Mouse (Mus musculus): ENCODE measurements around the gene Phtf1. TPM values are rescaled to one million over a fixed set of nuclear protein-coding genes. Genes with fewer than 3 reads are reported as not detected.
A peak's percentile ranks its signal among the peaks of the same experiment; 100 is the strongest.

The Phtf1 gene
- polyA plus RNA-seq, 1 experiment from 2014 or later: 38.8 TPM

GRCm38 (mm10) chr3:103967231-103967630 lies 679 bp upstream of the Phtf1 start:
- peak overlapping the region; percentile 88 for H3K9ac ChIP-seq
- no peak for TF ChIP-seq CTCF (IDR thresholded peaks at IDR 0.05; ENCODE audit: low read depth)
- no peaks in the 10 kb centered on the region for H3K27me3 ChIP-seq (ENCODE audit: insufficient read depth, low read length)
- DNase-seq (peak; percentile 21), ATAC-seq (ENCODE audit: insufficient read depth) (no peak)
- 17% methylated on average over 2 of the region's 2 CpGs for WGBS
- H3K4me3 ChIP-seq (ENCODE audit: low read depth, low read length): peak overlapping the region; percentile 80
- peak overlapping the region; percentile 97 for H3K27ac ChIP-seq (ENCODE audit: low read depth)
- H3K4me1 ChIP-seq (ENCODE audit: insufficient read depth): no peaks in the 10 kb centered on the region
- no peaks in the 10 kb centered on the region for H3K9me3 ChIP-seq (ENCODE audit: low read depth, low read length)
- peak overlapping the region; percentile 66 for H3K4me2 ChIP-seq
- peaks cover 22% of the 10 kb centered on the region for H3K36me3 ChIP-seq (ENCODE audit: insufficient read depth)

DNA sequence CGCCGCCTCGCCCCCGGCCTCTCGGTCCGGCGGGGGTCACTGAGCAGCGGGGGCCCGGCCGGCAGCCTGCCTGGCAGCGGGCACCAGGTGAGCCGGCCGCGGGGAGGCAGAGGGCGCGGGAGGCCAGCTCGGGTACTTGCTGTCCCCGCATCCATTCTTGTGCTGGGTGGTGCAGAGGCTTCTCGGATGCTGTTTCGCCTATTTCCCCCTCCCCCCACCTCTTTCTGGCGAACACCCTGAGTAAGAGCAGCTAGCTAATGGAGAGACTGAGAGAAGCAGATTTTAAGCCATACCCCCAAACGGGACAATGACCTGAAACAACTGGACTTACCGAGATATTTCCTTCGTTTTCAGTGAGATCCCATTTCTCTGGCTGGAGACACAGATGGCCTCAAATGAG lies 791 bp downstream of the Phtf1 start:
- Histone ChIP-seq H3K4me1 (ENCODE audit: insufficient read depth) (no peaks in the 10 kb centered on the region), H3K9ac (peak overlapping the region; percentile 88), H3K36me3 (ENCODE audit: insufficient read depth) (peaks cover 20% of the 10 kb centered on the region), H3K4me2 (peak overlapping the region; percentile 66), H3K9me3 (ENCODE audit: low read depth, low read length) (no peaks in the 10 kb centered on the region), H3K27me3 (ENCODE audit: insufficient read depth, low read length) (no peaks in the 10 kb centered on the region), H3K4me3 (ENCODE audit: low read depth, low read length) (peak overlapping the region; percentile 80), H3K27ac (ENCODE audit: low read depth) (peak overlapping the region; percentile 97)
- DNase-seq (no peak), ATAC-seq (ENCODE audit: insufficient read depth) (peak; percentile 80)
- WGBS: under 1% methylated on average over 24 of the region's 24 CpGs
- no peak for TF ChIP-seq CTCF (IDR thresholded peaks at IDR 0.05; ENCODE audit: low read depth)

- H3K27ac ChIP-seq (ENCODE audit: low read depth): no peak overlapping the region
- 95% methylated on average over 2 of the region's 2 CpGs for WGBS
- no peak for TF ChIP-seq CTCF (IDR thresholded peaks at IDR 0.05; ENCODE audit: low read depth)
Measured at GRCm38 (mm10) chr3:103971157-103971556, 3.2 kb downstream of the Phtf1 start.

DNA sequence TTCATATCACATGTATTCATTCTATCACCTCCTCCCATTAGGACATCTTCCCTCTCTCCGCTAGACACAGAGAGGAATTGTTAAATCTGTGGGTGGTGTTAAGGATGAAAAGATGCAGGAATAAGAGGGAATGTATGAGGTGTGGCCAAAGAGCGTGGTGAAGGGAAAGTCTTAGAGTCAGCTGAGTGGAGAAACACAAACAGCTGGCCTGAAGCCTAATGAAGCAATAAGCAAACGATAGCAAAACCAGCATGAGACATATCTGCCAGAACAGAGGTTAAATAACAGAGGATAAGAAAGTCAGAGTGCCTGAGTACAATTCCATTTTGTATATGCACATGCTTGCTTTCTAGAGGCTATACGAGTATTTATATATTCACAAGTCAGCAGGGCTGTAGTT lies 16.6 kb downstream of the Phtf1 start:
- no peak overlapping the region for H3K27ac ChIP-seq (ENCODE audit: low read depth)
- WGBS: 75% methylated on average over 4 of the region's 4 CpGs
- no peaks in the 10 kb centered on the region for H3K4me1 ChIP-seq (ENCODE audit: insufficient read depth)
- H3K4me2 ChIP-seq: no peak overlapping the region
- H3K27me3 ChIP-seq (ENCODE audit: insufficient read depth, low read length): no peaks in the 10 kb centered on the region
- DNase-seq: no peak
- no peaks in the 10 kb centered on the region for H3K9me3 ChIP-seq (ENCODE audit: low read depth, low read length)
- H3K36me3 ChIP-seq (ENCODE audit: insufficient read depth): peaks cover 48% of the 10 kb centered on the region
- TF ChIP-seq CTCF (IDR thresholded peaks at IDR 0.05; ENCODE audit: low read depth): no peak
- H3K9ac ChIP-seq: no peak overlapping the region
- no peak for ATAC-seq (ENCODE audit: insufficient read depth)
- H3K4me3 ChIP-seq (ENCODE audit: low read depth, low read length): no peak overlapping the region

More at GRCm38 (mm10) chr3:103971157-103971556, 3.2 kb downstream of the Phtf1 start:
- H3K9me3 ChIP-seq (ENCODE audit: low read depth, low read length): no peaks in the 10 kb centered on the region
- no peak for ATAC-seq (ENCODE audit: insufficient read depth)
- no peak overlapping the region for H3K4me2 ChIP-seq
- H3K9ac ChIP-seq: no peak overlapping the region
- peaks cover 16% of the 10 kb centered on the region for H3K36me3 ChIP-seq (ENCODE audit: insufficient read depth)
- no peak overlapping the region for H3K4me3 ChIP-seq (ENCODE audit: low read depth, low read length)
- H3K27me3 ChIP-seq (ENCODE audit: insufficient read depth, low read length): no peaks in the 10 kb centered on the region
- DNase-seq: no peak
- H3K4me1 ChIP-seq (ENCODE audit: insufficient read depth): no peaks in the 10 kb centered on the region

DNA sequence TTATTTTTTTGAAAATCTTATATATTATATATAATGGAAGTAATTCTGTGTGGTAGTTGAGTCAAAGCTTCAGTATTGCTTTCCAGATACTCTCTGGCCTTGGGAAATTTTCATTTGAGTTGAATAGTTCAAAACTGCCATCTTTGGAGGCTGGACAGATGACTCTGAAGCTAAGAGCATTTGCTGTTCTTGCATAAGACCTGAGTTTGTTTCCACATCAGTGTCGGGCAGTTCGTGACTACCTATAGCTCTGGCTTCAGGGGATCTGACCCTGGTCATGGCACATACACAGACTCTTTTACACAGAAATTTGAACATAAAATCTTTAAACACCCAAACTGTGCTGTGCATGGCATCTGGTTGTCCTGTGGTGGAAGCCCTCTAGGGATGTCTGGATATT lies 17.3 kb downstream of the Phtf1 start:
- H3K27me3 ChIP-seq (ENCODE audit: insufficient read depth, low read length): no peaks in the 10 kb centered on the region
- no peak overlapping the region for H3K4me3 ChIP-seq (ENCODE audit: low read depth, low read length)
- DNase-seq: no peak
- no peak overlapping the region for H3K27ac ChIP-seq (ENCODE audit: low read depth)
- no peaks in the 10 kb centered on the region for H3K4me1 ChIP-seq (ENCODE audit: insufficient read depth)
- no peak for ATAC-seq (ENCODE audit: insufficient read depth)
- TF ChIP-seq CTCF (IDR thresholded peaks at IDR 0.05; ENCODE audit: low read depth): no peak
- no peak overlapping the region for H3K4me2 ChIP-seq
- peaks cover 53% of the 10 kb centered on the region for H3K36me3 ChIP-seq (ENCODE audit: insufficient read depth)
- WGBS: 94% methylated on average over 2 of the region's 2 CpGs
- no peaks in the 10 kb centered on the region for H3K9me3 ChIP-seq (ENCODE audit: low read depth, low read length)
- H3K9ac ChIP-seq: no peak overlapping the region

GRCm38 (mm10) chr3:103987831-103988432 lies 20.0 kb downstream of the Phtf1 start:
- TF ChIP-seq CTCF (IDR thresholded peaks at IDR 0.05; ENCODE audit: low read depth): no peak
- H3K4me3 ChIP-seq (ENCODE audit: low read depth, low read length): no peak overlapping the region
- H3K9ac ChIP-seq: no peak overlapping the region
- DNase-seq: peak; percentile 18
- H3K27ac ChIP-seq (ENCODE audit: low read depth): no peak overlapping the region
- H3K4me1 ChIP-seq (ENCODE audit: insufficient read depth): no peaks in the 10 kb centered on the region
- H3K36me3 ChIP-seq (ENCODE audit: insufficient read depth): peaks cover 62% of the 10 kb centered on the region
- no peak overlapping the region for H3K4me2 ChIP-seq
- no peaks in the 10 kb centered on the region for H3K9me3 ChIP-seq (ENCODE audit: low read depth, low read length)
- WGBS: 37% methylated on average over 5 of the region's 5 CpGs
- no peak for ATAC-seq (ENCODE audit: insufficient read depth)
- H3K27me3 ChIP-seq (ENCODE audit: insufficient read depth, low read length): no peaks in the 10 kb centered on the region

- WGBS: 80% methylated on average over 4 of the region's 4 CpGs
Measured at GRCm38 (mm10) chr3:103989352-103989751, 21.4 kb downstream of the Phtf1 start.

More at GRCm38 (mm10) chr3:103989352-103989751, 21.4 kb downstream of the Phtf1 start:
- Histone ChIP-seq H3K4me3 (ENCODE audit: low read depth, low read length) (no peak overlapping the region), H3K4me2 (no peak overlapping the region), H3K9ac (no peak overlapping the region), H3K36me3 (ENCODE audit: insufficient read depth) (peaks cover 68% of the 10 kb centered on the region), H3K9me3 (ENCODE audit: low read depth, low read length) (no peaks in the 10 kb centered on the region), H3K27ac (ENCODE audit: low read depth) (no peak overlapping the region), H3K27me3 (ENCODE audit: insufficient read depth, low read length) (no peaks in the 10 kb centered on the region), H3K4me1 (ENCODE audit: insufficient read depth) (no peaks in the 10 kb centered on the region)
- ATAC-seq (ENCODE audit: insufficient read depth): no peak
- no peak for TF ChIP-seq CTCF (IDR thresholded peaks at IDR 0.05; ENCODE audit: low read depth)
- DNase-seq: no peak

All from lung, embryonic 14.5 days (tissue).